Mouse (Mus musculus): ENCODE results near the gene Hoxc9.

DNA sequence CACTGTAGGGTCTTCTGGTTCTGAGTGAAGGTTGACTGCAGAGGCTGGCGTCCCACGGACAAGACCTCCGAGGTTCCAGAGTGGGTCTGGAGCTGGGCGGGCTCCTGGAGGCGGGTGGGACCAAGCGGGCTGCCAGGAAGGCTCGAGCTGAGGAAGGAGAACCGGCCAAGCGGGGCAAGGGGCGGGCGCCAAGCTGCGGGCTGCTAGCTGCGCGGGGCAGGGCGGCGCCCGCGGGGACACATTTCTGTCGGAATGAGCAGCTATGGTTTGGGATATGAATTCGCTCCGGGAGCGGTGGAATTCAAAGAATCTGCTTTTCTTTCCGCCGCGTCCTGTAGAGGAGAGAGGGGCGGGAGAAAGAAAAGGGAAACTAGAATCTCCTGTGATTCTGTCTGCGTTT lies 41.3 kb upstream of the Hoxc9 start:
- TF ChIP-seq EP300 (IDR thresholded peaks at IDR 0.05; ENCODE audit: low read length), result no peak
- no peak for TF ChIP-seq USF2 (conservative IDR thresholded peaks at IDR 0.05; ENCODE audit: low read depth, low read length)
- no peak for TF ChIP-seq POLR2A (IDR thresholded peaks at IDR 0.05; ENCODE audit: low read depth, low read length)
- TF ChIP-seq KAT2A (IDR thresholded peaks at IDR 0.05; ENCODE audit: insufficient replicate concordance, low read length), result no peak
- no peak for TF ChIP-seq MEF2A (IDR thresholded peaks at IDR 0.05; ENCODE audit: borderline replicate concordance, low read depth, low read length)
- no peak for TF ChIP-seq UBTF (IDR thresholded peaks at IDR 0.05; ENCODE audit: low read depth, low read length)
- TF ChIP-seq CTCF (conservative IDR thresholded peaks at IDR 0.05 in 1 of 2, IDR thresholded peaks at IDR 0.05 in 1 of 2; ENCODE audit: low read depth in 2 of 2, low read length in 2 of 2), result no peak
- TF ChIP-seq ZC3H11A (IDR thresholded peaks at IDR 0.05; ENCODE audit: low read depth, low read length), result no peak
- no peak for TF ChIP-seq HCFC1 (IDR thresholded peaks at IDR 0.05; ENCODE audit: low read depth, low read length)
- TF ChIP-seq MYC (IDR thresholded peaks at IDR 0.05; ENCODE audit: low read depth, low read length), result no peak
- TF ChIP-seq RAD21 (IDR thresholded peaks at IDR 0.05; ENCODE audit: low read depth, low read length), result no peak
- TF ChIP-seq POLR2AphosphoS2 (IDR thresholded peaks at IDR 0.05; ENCODE audit: low read depth, low read length), result no peak
- no peak for TF ChIP-seq ZMIZ1 (IDR thresholded peaks at IDR 0.05; ENCODE audit: low read depth, low read length)

Measured in CH12.LX (cell line).